Comparison of ENCODE assay signal across 9 mouse cellular contexts in genomic region chr16:90052905-90053519, GRCm38 (mm10).
DNase-seq lines count a peak whose midpoint lies in the region; ATAC-seq and TF ChIP-seq lines count a peak whose summit lies in the region.
"Had no signal": no experiment of that assay in that cellular context is flagged by ENCODE, and none has a peak within 500 bp of the region (broad histone marks: within the 10 kb centered on the region; RNA-seq: fewer than 3 reads in every experiment).

No protein-coding gene starts in this region.

- no peak for TF ChIP-seq POLR2A in cerebellum, adult 2 months (IDR thresholded peaks at IDR 0.05; ENCODE audit: borderline replicate concordance, insufficient read depth, low read length)

- no peak overlapping the region for H3K9ac ChIP-seq in hindbrain, embryonic 16.5 days (ENCODE audit: low read depth, low read length)
- H3K9ac ChIP-seq in midbrain, embryonic 15.5 days, result no peak overlapping the region

- ATAC-seq in hindbrain, embryonic 16.5 days, result peak; percentile 71
- ATAC-seq in midbrain, embryonic 15.5 days (replicated peaks), result peak; percentile 74
- ATAC-seq in erythroid progenitor cell, adult 5-6 weeks (replicated peaks; ENCODE audit: low FRiP score, poor library complexity, severe bottlenecking), result no peak
- ATAC-seq: Patski had no signal

- TF ChIP-seq CTCF in cerebellum, adult 2 months (IDR thresholded peaks at IDR 0.05; ENCODE audit: borderline replicate concordance, insufficient read depth, low read depth, low read length), result no peak

- no peak overlapping the region for H3K4me3 ChIP-seq in hindbrain, embryonic 16.5 days (ENCODE audit: low read length)
- no peak overlapping the region for H3K4me3 ChIP-seq in midbrain, embryonic 15.5 days
- H3K4me3 ChIP-seq in cerebellum, adult 2 months (replicated peaks; ENCODE audit: insufficient read depth, low read depth, low read length), result no peak overlapping the region

- H3K36me3 ChIP-seq in hindbrain, embryonic 16.5 days (ENCODE audit: control insufficient read depth, insufficient read depth, low read length), result no peaks in the 10 kb centered on the region
- H3K36me3 ChIP-seq in midbrain, embryonic 15.5 days (replicated peaks), result no peaks in the 10 kb centered on the region

- no peak overlapping the region for H3K27ac ChIP-seq in hindbrain, embryonic 16.5 days (ENCODE audit: low read depth, low read length)
- no peak overlapping the region for H3K27ac ChIP-seq in midbrain, embryonic 15.5 days
- H3K27ac ChIP-seq in cerebellum, adult 2 months (ENCODE audit: insufficient read depth, low read length), result no peak overlapping the region

- no peaks in the 10 kb centered on the region for H3K27me3 ChIP-seq in hindbrain, embryonic 16.5 days (replicated peaks; ENCODE audit: control insufficient read depth, insufficient read depth, low read length)
- H3K27me3 ChIP-seq in midbrain, embryonic 15.5 days (replicated peaks), result no peaks in the 10 kb centered on the region
- H3K27me3 ChIP-seq in cerebellum, adult 2 months (ENCODE audit: control insufficient read depth, insufficient read depth, low read length), result no peaks in the 10 kb centered on the region
- H3K27me3 ChIP-seq: Patski had no signal

- 66% methylated on average over 14 of the region's 14 CpGs for WGBS in hindbrain, embryonic 16.5 days
- WGBS in midbrain, embryonic 15.5 days, result 71% methylated on average over 14 of the region's 14 CpGs
- 74% methylated on average over 14 of the region's 14 CpGs for WGBS in cerebellum, adult 2 months

- H3K4me1 ChIP-seq in hindbrain, embryonic 16.5 days (ENCODE audit: control insufficient read depth, insufficient read depth, low read depth, low read length), result no peaks in the 10 kb centered on the region
- H3K4me1 ChIP-seq in midbrain, embryonic 15.5 days, result no peaks in the 10 kb centered on the region
- H3K4me1 ChIP-seq in cerebellum, adult 2 months (ENCODE audit: control insufficient read depth, insufficient read depth, low read length), result no peaks in the 10 kb centered on the region

- no peak overlapping the region for H3K4me2 ChIP-seq in hindbrain, embryonic 16.5 days (ENCODE audit: low read length)
- no peak overlapping the region for H3K4me2 ChIP-seq in midbrain, embryonic 15.5 days

- no peaks in the 10 kb centered on the region for H3K9me3 ChIP-seq in hindbrain, embryonic 16.5 days (ENCODE audit: control insufficient read depth, low read length)
- no peaks in the 10 kb centered on the region for H3K9me3 ChIP-seq in midbrain, embryonic 15.5 days

- peak; percentile 53 for DNase-seq in kidney, postnatal 10 days
- DNase-seq in kidney, adult 18-20 months, result no peak
- peak; percentile 68 for DNase-seq in embryo, embryonic 10 days (ENCODE audit: low spot score)
- no peak for DNase-seq in cerebellum, adult 2 months
- no peak for DNase-seq in ovary, adult 18-20 months (ENCODE audit: low spot score)

Comparison
In these comparisons a context has a peak if more than half of its experiments do, and no peak if none do; other contexts are left out.
1. DNase-seq: peak in kidney, postnatal 10 days (single experiment) and embryo, embryonic 10 days (single experiment); none in kidney, adult 18-20 months (single experiment), cerebellum, adult 2 months (0 of 2) and ovary, adult 18-20 months (single experiment).